In the genomic region with DNA sequence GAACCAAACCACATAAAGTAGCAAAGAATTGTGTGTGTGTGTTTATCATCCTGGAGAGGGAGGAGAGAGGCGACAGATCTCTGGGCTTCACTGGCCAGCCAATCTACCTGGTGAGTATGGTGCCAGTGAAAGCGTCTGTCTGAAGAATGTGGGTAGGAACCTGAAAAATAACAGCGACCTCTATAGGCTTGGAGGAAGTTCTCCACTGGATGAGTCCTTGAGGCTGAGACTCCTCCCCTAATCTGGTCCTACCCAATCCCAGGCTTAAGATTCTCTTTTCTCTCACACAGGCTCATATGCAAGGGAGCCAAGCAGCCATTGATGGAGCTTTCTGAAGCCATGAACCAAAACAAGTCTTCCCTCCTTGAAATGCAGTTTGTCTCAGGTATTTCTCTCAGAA, we compare ENCODE assay signal across 21 mouse cellular contexts.
DNase-seq lines count a peak whose midpoint lies in the region; TF ChIP-seq lines count a peak whose summit lies in the region.
"Had no signal": no experiment of that assay in that cellular context is flagged by ENCODE, and none has a peak within 500 bp of the region (broad histone marks: within the 10 kb centered on the region; RNA-seq: fewer than 3 reads in every experiment).

No protein-coding gene starts in this region.

- H3K4me3 ChIP-seq in testis, adult 2 months (ENCODE audit: control insufficient read depth, low read depth, low read length) = peak overlapping the region; percentile 13; the same call in 1 of the 2 replicates
- H3K4me3 ChIP-seq: embryonic facial prominence, embryonic 10.5 days; embryonic facial prominence, embryonic 12.5 days; forebrain, embryonic 13.5 days; forebrain, embryonic 15.5 days had no signal

- peak; percentile 27; the same call in 1 of the 2 replicates for TF ChIP-seq CTCF in testis, adult 2 months (IDR thresholded peaks at IDR 0.05; ENCODE audit: control insufficient read depth, insufficient read depth, insufficient replicate concordance, low read depth, low read length)

- no peaks in the 10 kb centered on the region for H3K27me3 ChIP-seq in testis, adult 2 months (ENCODE audit: control insufficient read depth, insufficient read depth, low read length)
- H3K27me3 ChIP-seq: embryonic facial prominence, embryonic 12.5 days; forebrain, embryonic 13.5 days; forebrain, embryonic 15.5 days had no signal

- TF ChIP-seq POLR2A in testis, adult 2 months (IDR thresholded peaks at IDR 0.05; ENCODE audit: control insufficient read depth, low read depth, low read length) = no peak

- DNase-seq in ES-CJ7 (ENCODE audit: low read depth, low spot score) = peak; percentile 89
- DNase-seq in WW6 (ENCODE audit: low read depth, low spot score) = peak; percentile 38
- DNase-seq in testis, postnatal 14 days (ENCODE audit: low spot score) = peak; percentile 23
- no peak for DNase-seq in layer of hippocampus, adult 8-10 months (ENCODE audit: low spot score in 2 of 2)
- no peak for DNase-seq in left cerebral cortex, postnatal 14 days (ENCODE audit: low spot score in 2 of 2)
- no peak for DNase-seq in yolk sac, embryonic 10.5 days (ENCODE audit: low spot score)
- no peak for DNase-seq in heart, postnatal 14 days
- DNase-seq: adrenal gland, adult 8-10 months; adrenal gland, postnatal 14 days; adrenal gland, postnatal 36 days; cerebellum, adult 11-12 months; cerebellum, adult 2 months; cerebellum, adult 9-10 months; cerebellum, postnatal 10 days; cerebellum, postnatal 25 days; forebrain, postnatal 0 days had no signal

- H3K36me3 ChIP-seq in testis, adult 2 months (ENCODE audit: control insufficient read depth, insufficient read depth, low read length) = no peaks in the 10 kb centered on the region
- H3K36me3 ChIP-seq: embryonic facial prominence, embryonic 10.5 days; embryonic facial prominence, embryonic 12.5 days; forebrain, embryonic 15.5 days had no signal

- no peak overlapping the region for H3K27ac ChIP-seq in testis, adult 2 months (ENCODE audit: control insufficient read depth, insufficient read depth, low read depth, low read length)
- H3K27ac ChIP-seq: embryonic facial prominence, embryonic 10.5 days; embryonic facial prominence, embryonic 12.5 days; forebrain, embryonic 13.5 days; forebrain, embryonic 15.5 days had no signal

- no peaks in the 10 kb centered on the region; the same call in none of the 2 replicates for H3K4me1 ChIP-seq in testis, adult 2 months (ENCODE audit: control insufficient read depth, insufficient read depth, low read length)
- H3K4me1 ChIP-seq: embryonic facial prominence, embryonic 10.5 days; embryonic facial prominence, embryonic 12.5 days had no signal

- intact Hi-C loops in left cerebral cortex, postnatal 14 days (cut with DNase I) = no loop called here
- intact Hi-C loops in heart, postnatal 14 days (cut with DNase I) = no loop called here

Comparison
In these comparisons a context has a peak if more than half of its experiments do, and no peak if none do; other contexts are left out.
1. DNase-seq: peak in ES-CJ7 (single experiment), WW6 (single experiment) and testis, postnatal 14 days (single experiment); none in layer of hippocampus, adult 8-10 months (0 of 2), left cerebral cortex, postnatal 14 days (0 of 2), yolk sac, embryonic 10.5 days (single experiment) and heart, postnatal 14 days (0 of 2).